Mouse (Mus musculus) kidney, adult 2 months (tissue): Measurements from ENCODE around the gene Wnt5a. TPM values are rescaled to one million over a fixed set of nuclear protein-coding genes. Genes with fewer than 3 reads are reported as not detected.

Source experiments
- DNase-seq: peaks from one replicate; pipeline ENCODE4 v3.0.0; 2021
- H3K27ac ChIP-seq: fragments of 200-500 bp; 2 replicates; pipeline ENCODE4 v1.5.1; 2012; ENCODE audit warnings: low read depth, low read length, control low read depth, inconsistent platforms; ENCODE audit not compliant: insufficient read depth
- H3K27me3 ChIP-seq: fragments of 200-500 bp; replicated peaks from 2 replicates; pipeline ENCODE4 v1.6.1; 2012; ENCODE audit warnings: mild to moderate bottlenecking, moderate library complexity, low read length, inconsistent platforms; ENCODE audit not compliant: control insufficient read depth, insufficient read depth
- H3K36me3 ChIP-seq: fragments of 200-500 bp; 2 replicates; pipeline ENCODE4 v1.6.1; 2012; ENCODE audit warnings: mild to moderate bottlenecking, moderate library complexity, low read length, inconsistent platforms; ENCODE audit not compliant: control insufficient read depth, insufficient read depth
- H3K4me1 ChIP-seq: fragments of 200-500 bp; 2 replicates; pipeline ENCODE4 v1.6.1; 2011; ENCODE audit warnings: low read length; ENCODE audit not compliant: control insufficient read depth, insufficient read depth
- H3K4me3 ChIP-seq: fragments of 200-500 bp; 2 replicates; pipeline ENCODE4 v1.5.1; 2011; ENCODE audit warnings: mild to moderate bottlenecking, low read depth, low read length, control low read depth; ENCODE audit not compliant: insufficient read depth
- CTCF ChIP-seq: fragments of 200-500 bp; conservative IDR thresholded peaks from 2 replicates; pipeline ENCODE4 v1.5.1; 2011; ENCODE audit warnings: low read depth, mild to moderate bottlenecking, control low read depth, low read length, moderate library complexity, mixed read lengths; ENCODE audit not compliant: insufficient read depth, insufficient read length
- POLR2A ChIP-seq: fragments of 200-500 bp; IDR thresholded peaks from one replicate; pipeline ENCODE4 v1.6.1; 2011; ENCODE audit warnings: low read depth, low read length, control low read depth
- WGBS: fragments of 180-500 bp; shearing (Covaris S2); methylation state at CpG from one replicate; pipeline ENCODE4 v1.1.7; 2018; 5-methylcytosine and 5-hydroxymethylcytosine counted together
- polyA plus RNA-seq: library from polyadenylated mRNA; depleted of rRNA; stranded (reverse); fragments of >200 nt; gene quantifications from 2 replicates; pipeline ENCODE4 v1.2.3, GENCODE M21; 2012; rRNA removed

Gene Wnt5a
- polyA plus RNA-seq, result 7.0 and 8.9 TPM in 2 replicates

- H3K36me3 ChIP-seq, result no peaks in the 10 kb centered on the region
- H3K4me3 ChIP-seq, result peak within 1 kb of the TSS; percentile 83
- peak; percentile 58 for DNase-seq
- TF ChIP-seq POLR2A (no peak), CTCF (no peak)
- peak within 1 kb of the TSS; percentile 33 for H3K27ac ChIP-seq
- no peaks in the 10 kb centered on the region for H3K27me3 ChIP-seq
- no peaks in the 10 kb centered on the region for H3K4me1 ChIP-seq
- 2% methylated on average over 53 of the region's 53 CpGs for WGBS
Measured at GRCm38 (mm10) chr14:28504101-28505050, at the start of gene Wnt5a. Gene Wnt5a, plus strand, starts transcription at chr14:28504750.

GRCm38 (mm10) chr14:28456372-28457076 is 48.0 kb upstream of the Wnt5a start:
- no peak overlapping the region for H3K27ac ChIP-seq
- DNase-seq, result peak; percentile 70
- WGBS, result 60% methylated on average over 7 of the region's 7 CpGs
- TF ChIP-seq POLR2A, result no peak
- no peak for TF ChIP-seq CTCF
- H3K4me3 ChIP-seq, result no peak overlapping the region
- H3K36me3 ChIP-seq, result no peaks in the 10 kb centered on the region
- no peaks in the 10 kb centered on the region for H3K27me3 ChIP-seq
- H3K4me1 ChIP-seq, result peaks cover 3% of the 10 kb centered on the region; the same call in 1 of the 2 replicates

- no peaks in the 10 kb centered on the region for H3K4me1 ChIP-seq
- no peak for DNase-seq
- no peak overlapping the region for H3K27ac ChIP-seq
- no peaks in the 10 kb centered on the region for H3K36me3 ChIP-seq
- no peaks in the 10 kb centered on the region for H3K27me3 ChIP-seq
- 78% methylated on average over 3 of the region's 3 CpGs for WGBS
- no peak overlapping the region for H3K4me3 ChIP-seq
- TF ChIP-seq CTCF (no peak), POLR2A (no peak)
Measured at GRCm38 (mm10) chr14:28457428-28457827, 47.1 kb upstream of the Wnt5a start.

GRCm38 (mm10) chr14:28467956-28468355 is 36.6 kb upstream of the Wnt5a start:
- Histone ChIP-seq H3K4me3 (no peak overlapping the region), H3K27me3 (no peaks in the 10 kb centered on the region), H3K36me3 (no peaks in the 10 kb centered on the region), H3K4me1 (peaks cover 7% of the 10 kb centered on the region; the same call in 1 of the 2 replicates), H3K27ac (no peak overlapping the region)
- peak; percentile 75 for DNase-seq
- 32% methylated on average over 5 of the region's 5 CpGs for WGBS
- no peak for TF ChIP-seq CTCF
- no peak for TF ChIP-seq POLR2A

GRCm38 (mm10) chr14:28469696-28470095 is 34.9 kb upstream of the Wnt5a start:
- Histone ChIP-seq H3K36me3 (no peaks in the 10 kb centered on the region), H3K4me3 (no peak overlapping the region), H3K27me3 (no peaks in the 10 kb centered on the region), H3K4me1 (peaks cover 7% of the 10 kb centered on the region; the same call in 1 of the 2 replicates), H3K27ac (no peak overlapping the region)
- no peak for DNase-seq
- no peak for TF ChIP-seq POLR2A
- no peak for TF ChIP-seq CTCF
- 52% methylated on average over 4 of the region's 4 CpGs for WGBS

GRCm38 (mm10) chr14:28470212-28470611 is 34.3 kb upstream of the Wnt5a start:
- H3K4me3 ChIP-seq, result no peak overlapping the region
- WGBS, result 56% methylated on average over 6 of the region's 6 CpGs
- DNase-seq, result no peak
- no peak overlapping the region for H3K27ac ChIP-seq
- H3K36me3 ChIP-seq, result no peaks in the 10 kb centered on the region
- H3K4me1 ChIP-seq, result peaks cover 7% of the 10 kb centered on the region; the same call in 1 of the 2 replicates
- TF ChIP-seq CTCF, result no peak
- no peak for TF ChIP-seq POLR2A
- no peaks in the 10 kb centered on the region for H3K27me3 ChIP-seq

- Histone ChIP-seq H3K27ac (no peak overlapping the region), H3K4me1 (no peaks in the 10 kb centered on the region), H3K4me3 (no peak overlapping the region), H3K27me3 (no peaks in the 10 kb centered on the region), H3K36me3 (no peaks in the 10 kb centered on the region)
- no peak for DNase-seq
- 61% methylated on average over 3 of the region's 3 CpGs for WGBS
- no peak for TF ChIP-seq POLR2A
- TF ChIP-seq CTCF, result no peak
Measured at GRCm38 (mm10) chr14:28475012-28475411, 29.5 kb upstream of the Wnt5a start.
